Mouse (Mus musculus): ENCODE results near the gene Brd4.
A peak's percentile ranks its signal among the peaks of the same experiment; 100 is the strongest.

Brd4 gene

DNA sequence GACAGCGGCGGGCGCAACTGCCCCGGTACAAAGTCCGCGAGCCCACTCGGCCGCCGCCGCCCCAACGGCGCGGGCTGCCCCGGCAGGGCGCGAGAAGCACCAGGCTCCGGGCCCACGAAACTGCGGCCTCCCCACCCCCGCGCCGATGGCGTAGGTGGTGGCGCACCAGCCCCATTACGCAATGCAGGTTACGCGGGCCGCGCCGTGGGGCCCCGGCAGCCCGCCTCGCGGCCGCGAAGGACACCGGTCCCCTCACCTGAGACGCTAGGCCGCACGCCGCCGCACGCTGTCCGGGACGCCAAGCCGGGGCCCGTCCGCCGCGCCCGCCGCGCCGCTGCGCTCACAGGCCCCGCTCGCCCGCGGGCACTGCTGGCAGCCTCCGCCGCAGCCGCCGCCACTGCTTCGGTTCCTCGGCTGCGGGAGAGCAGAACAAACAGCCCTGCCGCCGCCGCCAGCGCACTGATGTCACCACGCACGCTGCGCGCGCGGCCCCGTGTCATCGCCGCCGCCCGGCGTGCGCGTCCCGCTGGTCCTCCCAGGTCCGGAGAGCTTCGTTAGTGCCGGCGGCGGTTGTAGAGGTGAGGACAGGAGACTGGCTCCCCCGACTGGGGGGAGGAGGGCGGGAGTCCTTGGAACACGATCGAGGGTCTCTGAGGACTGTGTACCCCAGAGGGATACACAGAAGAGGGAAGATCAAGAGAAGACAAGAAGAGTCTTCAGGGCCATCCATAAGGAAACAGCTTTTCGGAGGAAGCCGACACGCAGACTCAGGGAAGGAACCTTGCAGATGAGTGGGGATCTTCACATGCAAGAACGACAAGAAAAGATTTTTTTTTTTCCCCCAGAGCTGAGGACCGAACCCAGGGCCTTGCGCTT, at the start of gene Brd4:
Brd4 (minus strand) TSS at position 461 of the 876 bp plus-strand sequence.
- DNase-seq (ENCODE audit: low spot score): peak; percentile 91

DNA sequence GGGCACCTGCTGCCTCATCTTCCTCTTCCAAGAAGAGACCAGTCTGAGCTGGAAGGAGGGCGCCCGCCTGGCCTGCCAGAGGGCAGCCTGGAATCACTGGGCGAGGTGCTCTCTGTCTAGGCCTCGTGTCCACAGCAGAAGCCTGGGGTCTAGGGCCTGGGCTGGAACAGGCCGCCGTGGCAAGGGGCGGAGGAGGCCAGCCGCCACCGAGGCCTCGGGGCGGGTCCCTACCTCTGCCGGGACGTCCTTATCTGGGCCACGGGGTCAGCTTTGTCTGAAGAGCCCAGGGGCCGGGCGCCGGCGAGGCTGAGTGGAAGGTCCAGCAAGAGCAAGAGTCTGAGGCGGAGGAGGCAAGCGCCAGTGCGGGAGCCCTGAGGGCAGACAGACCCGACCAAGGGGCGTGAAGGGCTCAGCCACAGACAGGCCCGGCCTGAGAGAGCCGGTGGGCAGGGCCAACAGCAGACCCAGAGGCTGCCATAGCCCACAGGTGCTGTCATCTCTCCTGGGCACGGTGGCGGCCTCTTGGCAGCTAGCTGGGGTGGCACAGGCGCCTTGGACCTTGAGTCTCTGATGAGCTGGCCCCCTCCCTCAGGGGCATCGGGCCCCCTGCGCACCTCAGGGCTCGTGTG, 49.3 kb upstream of the Brd4 start:
- no peak for DNase-seq (ENCODE audit: low spot score)

DNA sequence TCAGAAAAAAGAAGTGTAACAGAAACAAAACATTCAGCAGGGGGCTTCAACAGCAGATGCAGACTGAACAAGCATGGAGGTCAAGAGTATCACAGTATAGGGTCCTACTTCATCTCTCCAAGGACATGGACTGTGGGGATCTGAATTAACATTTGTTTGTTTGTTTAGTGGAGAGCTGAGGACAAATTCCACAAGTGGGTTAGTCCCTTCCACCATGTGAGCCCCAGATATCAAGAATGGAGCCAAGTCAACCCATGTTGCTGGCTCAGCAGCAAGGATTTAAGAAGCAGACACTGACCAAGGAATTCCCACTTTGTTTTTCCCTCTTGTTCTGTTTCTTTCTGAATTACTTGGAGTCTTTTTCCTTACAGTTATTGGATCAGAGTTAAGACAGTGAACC, 43.0 kb upstream of the Brd4 start:
- DNase-seq (ENCODE audit: low spot score): no peak

DNA sequence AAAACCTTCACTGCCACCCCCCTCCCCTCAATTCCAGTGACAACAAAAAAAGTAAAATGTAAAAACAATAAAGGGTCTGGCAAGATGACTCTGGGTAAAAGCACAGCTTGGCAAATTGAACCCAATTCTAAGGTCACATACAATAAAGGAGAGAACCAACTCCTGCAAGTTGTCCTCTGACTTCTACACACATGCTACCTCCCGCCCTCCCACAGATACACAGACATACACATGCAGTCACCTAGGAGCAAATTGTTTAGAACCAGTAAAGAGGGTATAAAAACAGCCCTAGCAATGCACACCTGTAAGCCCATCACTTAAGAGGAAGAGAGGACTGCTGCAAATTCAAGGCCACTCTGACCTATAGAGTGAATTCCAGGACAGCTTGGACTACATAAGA, 38.3 kb upstream of the Brd4 start:
- DNase-seq (ENCODE audit: low spot score): no peak

DNA sequence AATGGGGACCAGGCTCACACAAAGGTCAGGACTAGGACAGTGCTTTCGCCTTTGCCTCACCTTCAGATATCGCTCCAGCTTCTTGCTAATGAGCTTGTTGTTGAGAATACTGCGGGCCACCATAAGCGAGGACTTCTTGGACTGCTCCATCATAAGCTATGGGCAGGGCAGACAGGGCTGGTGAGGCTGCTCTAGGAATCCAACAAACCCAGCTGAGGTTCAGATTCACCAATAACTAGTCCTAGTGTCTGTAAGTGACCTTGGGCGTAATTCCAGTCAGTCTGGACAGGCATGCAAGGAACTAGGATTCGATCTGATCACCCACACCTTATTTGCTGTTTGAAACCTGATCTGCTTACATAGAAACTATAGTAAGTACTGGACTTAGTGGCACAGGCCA, 37.3 kb upstream of the Brd4 start:
- no peak for DNase-seq (ENCODE audit: low spot score)

DNA sequence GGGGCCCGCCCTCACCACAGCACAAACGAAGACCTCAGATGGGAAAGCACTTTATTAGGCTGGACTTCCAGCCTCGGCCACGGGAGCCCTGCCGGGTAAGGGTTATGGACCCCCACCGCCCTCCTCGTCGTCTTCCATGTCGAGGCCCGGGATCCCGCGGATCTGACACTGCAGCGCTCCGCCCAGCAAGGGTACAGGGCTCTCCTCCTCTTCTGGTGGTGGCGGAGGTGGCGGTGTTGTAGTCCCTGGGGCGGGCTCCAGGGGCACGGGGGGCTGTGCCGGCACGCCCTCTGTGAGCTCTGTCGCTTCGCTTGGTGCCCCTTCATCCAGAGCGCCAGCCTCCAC, 36.8 kb upstream of the Brd4 start:
- no peak for DNase-seq (ENCODE audit: low spot score)

DNA sequence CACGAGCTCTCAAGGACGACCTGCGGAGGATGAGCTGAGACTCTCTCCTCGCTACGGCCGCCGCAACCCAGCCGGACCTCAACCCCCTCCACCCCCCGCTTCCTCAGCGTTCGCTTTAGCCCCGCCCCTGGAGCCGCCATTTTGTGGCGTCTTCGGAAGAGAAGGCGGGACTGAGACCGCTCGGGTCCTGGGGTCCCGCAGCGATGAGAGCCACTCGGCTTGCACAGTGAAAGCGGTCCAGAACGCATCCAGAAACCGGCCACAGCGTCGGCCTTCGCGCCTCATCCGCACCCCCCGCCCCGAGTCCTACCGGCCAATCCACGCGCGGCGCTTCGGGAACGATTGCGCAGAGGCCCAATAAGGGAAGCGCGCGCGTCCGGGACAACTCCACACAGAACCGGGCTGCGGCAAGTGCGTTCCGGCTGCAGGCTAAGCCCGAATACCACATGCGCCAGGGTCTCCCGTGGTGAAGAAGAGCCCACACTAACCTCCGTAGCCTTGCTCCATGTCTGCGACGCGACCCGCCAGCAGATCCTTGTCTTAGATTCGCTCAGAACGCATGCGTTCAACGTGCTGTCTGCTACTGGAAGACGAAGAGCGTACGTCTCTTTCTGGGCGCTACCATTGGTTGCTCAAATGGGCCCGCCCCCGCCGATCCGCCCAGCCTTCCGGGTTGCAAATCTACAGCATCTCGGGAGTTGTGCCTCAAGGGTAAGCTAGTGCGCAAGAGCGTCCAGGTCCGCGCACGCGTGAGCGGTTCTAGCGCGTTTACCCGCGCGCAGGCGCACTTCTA, 36.3 kb upstream of the Brd4 start, which contains the start of gene Akap8:
Akap8 (minus strand) TSS at position 642 of the 793 bp plus-strand sequence.
- peak; percentile 91 for DNase-seq (ENCODE audit: low spot score)

DNA sequence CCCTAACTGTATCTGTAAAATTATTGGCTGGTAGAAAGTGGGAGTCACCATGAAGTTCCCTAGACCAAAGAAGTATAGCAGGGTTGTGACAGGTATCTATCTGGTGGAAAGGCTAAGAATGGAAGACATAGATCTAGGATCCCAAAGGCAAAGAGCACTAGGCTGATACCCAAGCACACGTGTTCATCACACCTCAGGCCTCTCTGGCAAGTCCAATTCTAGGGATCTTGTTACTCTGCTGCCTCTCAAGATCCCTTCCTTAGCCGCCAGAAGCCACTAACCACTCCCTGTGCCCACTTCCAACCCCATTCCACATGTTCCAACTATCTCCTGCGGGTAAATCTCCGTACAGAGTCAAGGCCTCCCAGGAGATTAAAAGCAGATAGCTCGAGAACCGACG, 35.4 kb upstream of the Brd4 start:
- peak; percentile 11 for DNase-seq (ENCODE audit: low spot score)

DNA sequence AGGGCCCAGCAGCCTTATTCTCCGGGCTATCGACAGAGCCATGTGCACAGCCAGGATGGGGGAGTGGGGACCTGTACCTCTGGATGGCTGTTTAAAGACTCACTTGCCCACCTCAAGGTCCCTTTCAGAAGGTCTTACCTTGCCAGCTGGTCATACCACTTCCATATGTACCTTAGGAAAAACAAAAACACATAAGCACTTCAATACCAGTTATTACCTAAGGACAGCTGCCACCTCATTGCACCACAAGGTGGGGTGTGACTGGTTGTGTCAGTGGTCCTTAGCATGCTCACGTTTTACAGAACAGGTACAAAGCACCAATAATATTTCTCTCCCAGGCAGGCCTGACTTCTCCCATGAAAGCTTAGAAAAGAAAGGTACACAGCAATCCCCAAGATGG, 33.2 kb upstream of the Brd4 start:
- no peak for DNase-seq (ENCODE audit: low spot score)

DNA sequence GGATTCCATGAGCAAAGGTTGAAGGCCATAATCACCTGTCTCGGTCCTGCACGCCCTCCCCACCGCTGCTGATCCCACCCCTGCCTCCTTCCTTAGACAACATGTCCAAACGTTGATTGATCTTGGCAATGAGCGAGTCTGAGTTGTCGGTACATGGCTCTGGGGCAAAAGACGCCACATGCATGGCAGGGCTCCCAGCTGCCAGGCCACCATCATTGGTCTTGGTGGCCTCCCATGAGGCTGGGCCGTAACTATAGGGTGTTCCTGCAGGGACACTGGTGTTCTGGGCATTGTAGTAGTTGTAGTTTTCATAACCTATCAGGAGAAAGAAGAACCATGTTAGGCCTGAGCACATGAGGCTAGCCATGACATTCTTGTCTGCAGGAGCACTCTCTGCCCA, 32.5 kb upstream of the Brd4 start:
- no peak for DNase-seq (ENCODE audit: low spot score)

DNA sequence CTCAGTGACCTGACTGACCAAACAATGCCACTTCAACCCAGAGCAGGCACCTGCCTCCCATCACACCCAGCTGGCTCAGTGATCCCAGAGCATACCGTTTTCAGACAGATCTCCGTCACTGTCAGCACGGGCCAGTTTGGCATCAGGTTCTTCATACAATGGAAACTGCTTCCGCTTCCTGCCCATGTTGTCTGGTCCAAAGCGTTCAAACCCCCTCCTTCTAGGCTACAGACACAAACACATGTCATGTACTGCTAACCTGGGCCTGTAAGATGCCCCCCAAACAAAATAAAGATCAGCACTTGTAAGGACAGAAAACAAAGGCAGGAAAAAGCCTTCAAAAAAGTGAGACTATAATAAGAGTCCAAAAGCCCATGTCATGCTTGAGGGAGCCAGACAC, 31.0 kb upstream of the Brd4 start:
- no peak for DNase-seq (ENCODE audit: low spot score)

DNA sequence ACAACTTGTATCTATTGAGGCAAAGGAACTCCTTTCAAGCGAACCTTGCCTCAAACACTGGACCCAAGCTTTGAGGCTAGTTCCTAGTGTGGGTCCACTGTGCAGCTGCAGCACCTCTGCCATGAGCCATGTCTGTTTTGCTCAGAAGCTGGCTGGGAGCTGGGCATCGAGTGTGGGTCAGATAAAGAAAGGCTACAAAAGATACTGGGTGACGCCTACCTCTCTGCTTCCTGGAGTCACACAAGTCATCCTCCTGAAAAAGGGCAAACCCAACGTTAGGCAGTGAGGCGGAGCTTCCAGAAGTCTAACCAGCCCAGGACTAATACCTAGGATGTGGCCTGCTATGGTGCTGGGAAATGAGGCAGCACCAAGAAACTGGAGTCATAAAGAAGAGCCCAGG, 29.4 kb upstream of the Brd4 start:
- no peak for DNase-seq (ENCODE audit: low spot score)

DNA sequence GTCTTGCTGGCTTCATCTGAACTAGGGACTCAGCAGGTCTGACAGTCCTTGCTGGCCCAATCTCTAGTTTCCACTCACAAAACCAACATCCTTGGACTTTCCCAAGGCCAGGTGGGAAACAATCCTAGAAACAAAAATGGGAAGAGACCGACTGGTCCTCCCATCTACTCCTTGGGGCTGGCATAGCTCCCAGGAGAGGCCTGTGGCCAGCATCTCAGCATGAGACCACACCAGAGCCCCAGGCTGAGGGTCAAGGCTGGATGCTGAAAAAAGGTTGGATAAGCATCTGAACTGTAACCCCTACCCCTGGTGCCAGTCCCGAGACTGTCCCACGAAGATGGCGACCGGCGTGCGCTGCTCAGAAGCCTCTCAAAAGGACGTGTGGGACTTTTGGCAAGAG, 28.3 kb upstream of the Brd4 start:
- DNase-seq (ENCODE audit: low spot score): no peak

DNA sequence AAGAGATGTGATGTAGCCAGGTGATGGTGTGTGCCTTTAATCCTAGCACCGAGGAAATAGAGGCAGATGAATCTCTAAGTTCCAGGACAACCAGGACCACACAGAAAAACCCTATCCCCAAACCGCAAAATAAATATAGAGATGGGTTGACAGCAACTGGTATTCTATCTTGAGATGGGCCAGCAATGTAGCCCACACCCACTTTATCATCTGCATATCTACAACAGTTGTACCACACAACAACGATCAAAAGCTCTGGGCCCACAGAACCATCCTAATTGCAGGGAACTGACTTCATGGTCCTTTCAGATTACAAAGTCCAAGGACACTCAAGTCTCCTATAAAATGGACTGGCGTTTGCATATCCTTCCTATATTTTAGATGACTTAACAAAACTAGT, 23.4 kb upstream of the Brd4 start:
- no peak for DNase-seq (ENCODE audit: low spot score)

DNA sequence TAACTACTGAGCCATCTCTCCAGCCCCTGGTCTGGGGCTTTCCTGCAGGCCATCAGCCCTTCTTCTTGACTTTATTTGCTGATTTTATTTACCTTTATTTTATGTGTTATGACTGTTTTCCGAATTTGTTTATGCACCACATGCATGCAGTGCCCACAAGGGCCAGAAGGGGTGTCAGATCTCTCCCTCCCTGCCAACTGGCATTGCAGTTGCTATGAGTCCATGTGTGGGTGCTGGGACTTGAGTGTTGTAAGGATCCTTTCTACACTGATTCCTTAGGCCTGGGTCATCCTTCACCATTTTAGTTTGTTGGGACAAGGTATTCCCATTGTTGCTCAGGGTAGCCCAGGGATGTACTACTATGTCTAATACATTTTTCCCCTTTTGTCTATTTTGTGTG, 13.6 kb upstream of the Brd4 start:
- DNase-seq (ENCODE audit: low spot score): no peak

DNA sequence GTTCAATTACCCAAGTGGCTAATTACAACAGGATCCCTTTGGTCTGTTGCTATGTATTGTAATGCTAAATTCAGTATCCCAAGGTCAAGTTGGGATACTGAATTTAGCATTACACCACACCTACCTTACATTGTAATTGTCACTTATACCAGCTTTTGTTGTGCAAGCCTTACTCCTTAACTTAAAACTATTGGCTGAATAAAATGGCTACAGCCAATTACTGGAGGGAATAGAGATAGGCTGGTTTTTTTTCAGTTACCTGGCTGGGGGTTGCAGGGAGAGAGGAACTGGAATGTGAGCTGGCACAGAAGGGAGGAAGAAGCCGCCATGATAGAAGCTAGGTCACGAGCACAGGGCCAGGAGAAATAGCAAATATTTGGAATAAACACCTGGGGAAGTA, 11.4 kb upstream of the Brd4 start:
- no peak for DNase-seq (ENCODE audit: low spot score)

DNA sequence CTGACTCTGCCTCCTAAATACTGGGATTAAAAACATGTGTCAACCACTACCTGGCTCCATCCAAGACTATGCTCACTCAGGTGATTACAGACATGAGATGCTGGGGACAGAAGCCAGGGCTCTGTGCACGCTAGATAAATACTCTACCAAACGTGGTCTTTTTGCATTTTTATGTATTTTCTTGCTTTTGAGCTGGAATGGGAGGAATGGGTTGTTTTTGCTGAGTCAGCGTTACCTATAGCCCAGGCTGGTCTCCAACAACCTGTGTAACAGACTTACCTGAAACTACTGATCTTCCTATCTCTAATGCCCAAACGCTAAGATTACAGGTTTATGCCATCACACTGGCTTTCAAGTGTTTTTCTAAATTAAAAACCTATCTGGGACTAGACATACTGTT, 10.6 kb upstream of the Brd4 start:
- DNase-seq (ENCODE audit: low spot score): no peak

DNA sequence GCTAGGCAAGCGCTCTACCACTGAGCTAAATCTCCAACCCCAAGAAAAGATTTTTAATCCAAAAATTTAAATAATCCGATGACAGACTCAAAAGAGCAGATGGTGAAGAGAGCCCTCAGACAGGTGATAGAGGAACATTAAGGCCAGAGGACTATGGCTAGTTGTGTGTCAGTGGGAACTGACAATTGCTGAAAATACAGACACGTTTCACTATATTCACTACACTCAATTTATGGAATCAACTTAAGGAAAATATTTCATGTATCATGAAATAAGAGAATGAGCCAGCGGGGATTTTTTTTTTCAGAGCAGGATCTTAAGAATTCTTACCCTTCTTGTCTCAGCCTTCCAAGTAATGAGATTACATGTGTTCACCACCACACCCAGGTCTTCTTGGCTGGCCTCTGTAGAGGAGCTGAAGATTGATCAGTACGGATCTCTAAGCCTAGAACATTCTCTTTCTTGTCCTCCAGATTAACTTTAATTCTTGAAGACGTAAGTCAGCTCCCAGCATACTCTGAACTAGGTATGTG, 682 bp upstream of the Brd4 start:
- no peak for DNase-seq (ENCODE audit: low spot score)

DNA sequence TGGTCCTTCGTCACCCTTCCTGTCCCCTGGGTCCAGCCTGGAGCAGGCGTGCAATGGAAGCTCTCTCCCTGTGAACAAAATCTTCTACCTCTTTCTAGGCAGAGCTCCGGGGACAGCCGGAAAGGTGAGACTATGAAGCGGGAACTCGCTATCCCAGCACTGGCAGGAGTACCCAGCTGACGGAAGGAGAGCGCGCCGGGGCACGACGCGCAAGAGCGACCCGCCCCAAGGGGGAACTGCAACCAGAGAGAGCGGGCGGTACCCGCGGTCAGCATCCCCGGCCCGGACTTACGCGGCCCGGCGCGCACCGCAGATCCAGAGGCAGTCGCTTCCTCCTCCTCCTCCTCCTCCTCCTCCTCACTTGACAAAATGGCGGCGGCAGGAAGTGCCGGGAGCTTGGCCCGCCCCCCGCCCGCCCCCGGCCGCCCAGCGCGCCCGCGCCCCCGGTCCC, 726 bp downstream of the Brd4 start:
- DNase-seq (ENCODE audit: low spot score): peak; percentile 20

DNA sequence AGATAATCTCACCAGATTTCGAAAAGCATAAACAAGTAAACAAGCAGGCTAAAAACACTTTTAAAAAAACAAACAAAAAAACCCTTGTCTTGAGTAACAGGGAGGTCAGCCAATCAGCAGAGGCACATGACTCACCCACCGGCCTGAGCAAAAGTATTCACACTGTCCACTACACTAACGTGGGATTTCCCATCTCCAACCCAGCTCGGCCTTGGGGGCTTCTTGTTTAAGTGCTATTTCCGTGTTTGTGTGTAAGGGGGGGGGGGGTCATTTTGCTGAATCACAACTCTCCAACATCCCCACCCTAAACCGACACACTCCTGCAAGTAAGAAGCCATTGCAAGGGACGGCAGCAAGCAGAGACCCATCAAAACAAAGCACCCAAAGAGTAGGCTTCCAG, 1.2 kb downstream of the Brd4 start:
- DNase-seq (ENCODE audit: low spot score): no peak

DNA sequence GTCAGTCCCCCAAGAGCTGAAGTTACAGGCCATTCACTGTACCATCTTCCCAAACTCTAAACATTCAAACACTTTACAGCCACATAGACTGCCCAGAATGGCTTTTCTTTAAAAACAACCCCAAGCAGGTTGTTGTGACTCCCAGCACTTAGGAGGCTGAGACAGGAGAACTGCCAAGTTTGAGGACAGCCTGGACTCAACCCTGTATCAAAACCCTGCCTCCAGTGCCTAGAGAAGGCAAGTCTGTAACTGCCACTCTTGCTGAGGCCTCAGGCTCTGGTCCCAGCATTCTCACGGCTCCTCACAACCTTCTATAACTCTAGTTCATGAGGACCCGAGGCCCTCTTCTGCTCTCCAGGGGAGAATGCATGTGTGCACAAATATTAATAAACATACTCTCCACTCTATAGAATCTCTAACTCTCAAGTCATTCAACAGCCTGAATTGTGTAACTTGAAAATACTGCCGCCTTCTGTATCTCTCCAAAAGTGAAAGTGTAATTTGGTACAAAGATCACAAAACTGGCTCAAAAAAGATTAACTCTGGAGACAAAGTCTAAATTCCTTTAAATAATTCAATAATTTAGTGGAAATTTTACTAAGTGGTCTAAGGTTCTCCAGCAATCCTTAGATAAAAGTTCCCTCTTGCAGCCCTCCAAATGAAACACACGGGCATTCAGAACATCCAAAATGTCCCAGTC, 2.8 kb downstream of the Brd4 start:
- DNase-seq (ENCODE audit: low spot score): no peak

DNA sequence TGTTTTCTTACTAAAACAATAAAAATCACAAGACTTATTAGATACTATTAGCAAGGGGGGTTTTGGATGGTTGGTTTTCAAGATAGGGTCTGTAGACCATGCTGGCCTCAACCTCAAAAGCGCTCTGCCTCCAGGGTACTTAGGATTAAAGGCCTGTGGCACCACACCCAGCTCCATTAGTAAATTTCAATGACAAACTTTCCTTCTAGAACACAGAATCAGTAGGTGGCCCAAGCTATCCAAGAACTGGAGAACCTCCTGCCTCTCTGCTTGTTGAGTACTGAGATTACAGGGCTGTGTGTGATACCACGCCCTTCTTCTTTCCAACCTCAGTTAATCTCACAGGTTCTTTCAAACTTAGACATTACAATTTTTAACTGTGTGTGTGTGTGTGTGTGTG, 3.4 kb downstream of the Brd4 start:
- no peak for DNase-seq (ENCODE audit: low spot score)
